Mouse (Mus musculus): ENCODE measurements at regions not wholly inside any gene's neighbourhood (a gene's known extent, or its start where the extent isn't known, plus 50 kb on each side); places are given as distances from the start of the nearest gene placed in this dataset.

DNA sequence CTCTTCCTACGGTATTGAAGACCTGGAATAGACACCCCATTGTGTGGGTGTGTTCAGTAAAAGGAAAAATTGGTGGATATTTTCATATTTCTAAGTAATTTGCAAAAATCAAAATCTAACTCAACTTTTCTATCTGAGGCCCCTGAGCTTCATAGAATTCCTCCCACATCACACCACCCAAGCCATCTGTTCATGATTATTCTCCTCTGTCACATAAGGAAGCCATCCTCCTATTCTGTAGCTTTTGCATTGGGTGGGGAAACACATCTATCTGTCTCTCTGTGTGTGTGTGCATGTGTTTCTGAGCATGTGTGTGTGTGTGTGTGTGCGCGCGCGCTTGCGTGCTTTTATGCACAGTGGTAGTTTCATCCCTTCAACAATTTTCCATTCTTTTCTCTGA lies 954.0 kb downstream of the A830018L16Rik start:
- H3K27me3 ChIP-seq (ENCODE audit: control insufficient read depth, insufficient read depth, low read length): no peaks in the 10 kb centered on the region
- H3K9me3 ChIP-seq (ENCODE audit: control insufficient read depth, low read length): no peaks in the 10 kb centered on the region
- no peak for DNase-seq (ENCODE audit: low spot score)
- no peak for ATAC-seq (replicated peaks; ENCODE audit: low FRiP score)
- no peak overlapping the region for H3K27ac ChIP-seq (ENCODE audit: low read depth, low read length)
- no peak overlapping the region for H3K4me2 ChIP-seq (ENCODE audit: low read depth, low read length, severe bottlenecking)
- 92% methylated on average over 6 of the region's 6 CpGs for WGBS
- no peaks in the 10 kb centered on the region for H3K4me1 ChIP-seq (replicated peaks; ENCODE audit: control insufficient read depth, insufficient read depth, low read length)
- H3K36me3 ChIP-seq (ENCODE audit: control insufficient read depth, insufficient read depth, low read length): no peaks in the 10 kb centered on the region
- H3K9ac ChIP-seq (ENCODE audit: low read length): no peak overlapping the region
- no peak overlapping the region for H3K4me3 ChIP-seq (ENCODE audit: low read depth, low read length)

DNA sequence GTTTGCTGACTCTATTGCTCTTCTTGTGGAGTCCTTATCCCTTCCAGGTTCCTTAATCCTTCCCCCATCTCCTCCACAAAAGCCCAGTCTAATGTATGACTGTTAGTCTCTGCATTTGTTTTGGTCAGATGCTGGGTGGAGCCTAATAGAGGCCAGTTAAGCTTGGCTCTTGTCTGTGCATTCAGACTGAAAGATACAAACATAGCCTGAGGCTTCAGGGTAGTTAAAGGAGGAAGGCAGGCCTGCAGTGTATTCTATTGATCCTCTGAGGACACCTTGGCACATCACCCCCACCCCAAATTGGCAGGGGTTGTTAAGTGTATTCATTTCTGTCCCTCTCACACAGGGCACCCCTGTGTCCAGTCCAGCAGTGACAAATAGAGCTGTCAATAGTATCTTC lies 959.1 kb downstream of the A830018L16Rik start:
- H3K9me3 ChIP-seq (ENCODE audit: control insufficient read depth, low read length): no peaks in the 10 kb centered on the region
- DNase-seq (ENCODE audit: low spot score): no peak
- no peak overlapping the region for H3K4me3 ChIP-seq (ENCODE audit: low read depth, low read length)
- H3K4me1 ChIP-seq (replicated peaks; ENCODE audit: control insufficient read depth, insufficient read depth, low read length): no peaks in the 10 kb centered on the region
- no peak overlapping the region for H3K4me2 ChIP-seq (ENCODE audit: low read depth, low read length, severe bottlenecking)
- H3K9ac ChIP-seq (ENCODE audit: low read length): no peak overlapping the region
- no peaks in the 10 kb centered on the region for H3K27me3 ChIP-seq (ENCODE audit: control insufficient read depth, insufficient read depth, low read length)
- H3K27ac ChIP-seq (ENCODE audit: low read depth, low read length): no peak overlapping the region
- ATAC-seq (replicated peaks; ENCODE audit: low FRiP score): no peak
- no peaks in the 10 kb centered on the region for H3K36me3 ChIP-seq (ENCODE audit: control insufficient read depth, insufficient read depth, low read length)

DNA sequence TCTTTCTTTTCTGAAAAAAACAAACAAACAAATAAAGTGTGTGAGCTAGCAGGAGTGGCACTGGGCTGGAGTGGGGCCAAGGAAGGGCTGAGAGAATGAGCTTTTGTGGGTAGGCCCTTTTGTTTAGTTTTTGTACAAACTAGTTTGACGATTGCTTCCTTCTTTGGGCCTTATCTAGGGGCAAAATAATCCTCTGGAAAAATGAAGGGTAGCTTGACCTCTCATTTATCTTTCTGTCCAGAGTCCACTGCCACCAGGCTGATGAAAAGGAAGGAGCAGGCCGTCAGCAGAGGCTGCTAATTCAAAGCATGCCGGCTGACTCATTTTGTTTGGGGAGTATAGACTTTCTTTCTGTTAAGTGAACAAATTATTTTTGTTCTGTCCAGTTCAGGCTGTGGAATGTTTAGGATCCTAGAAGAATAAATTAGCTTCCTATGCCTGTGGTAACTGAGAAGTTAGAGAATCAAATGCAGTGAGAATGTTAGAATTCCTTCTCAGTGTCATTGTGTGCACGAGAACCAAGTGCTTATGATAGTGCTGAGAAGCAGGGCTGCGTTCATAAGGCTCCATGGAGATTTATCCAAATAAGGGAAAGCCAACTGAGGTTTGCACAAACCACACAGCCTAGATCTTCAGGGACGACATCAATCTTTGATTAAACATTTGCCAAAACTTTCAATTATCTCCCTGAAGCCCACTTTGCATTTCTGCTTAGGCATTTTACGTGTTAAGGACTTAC lies 984.4 kb downstream of the A830018L16Rik start:
- DNase-seq (ENCODE audit: low spot score) (peak; percentile 52), ATAC-seq (replicated peaks; ENCODE audit: low FRiP score) (peak; percentile 60; the same call in 1 of the 2 replicates)
- Histone ChIP-seq H3K9me3 (ENCODE audit: control insufficient read depth, low read length) (no peaks in the 10 kb centered on the region), H3K9ac (ENCODE audit: low read length) (no peak overlapping the region), H3K27me3 (ENCODE audit: control insufficient read depth, insufficient read depth, low read length) (no peaks in the 10 kb centered on the region), H3K36me3 (ENCODE audit: control insufficient read depth, insufficient read depth, low read length) (no peaks in the 10 kb centered on the region), H3K27ac (ENCODE audit: low read depth, low read length) (no peak overlapping the region), H3K4me2 (ENCODE audit: low read depth, low read length, severe bottlenecking) (no peak overlapping the region), H3K4me1 (replicated peaks; ENCODE audit: control insufficient read depth, insufficient read depth, low read length) (0 out of 2 replicates have a peak, but pooled peaks cover 5% of the 10 kb centered on the region), H3K4me3 (ENCODE audit: low read depth, low read length) (no peak overlapping the region)
- 19% methylated on average over 7 of the region's 7 CpGs for WGBS

DNA sequence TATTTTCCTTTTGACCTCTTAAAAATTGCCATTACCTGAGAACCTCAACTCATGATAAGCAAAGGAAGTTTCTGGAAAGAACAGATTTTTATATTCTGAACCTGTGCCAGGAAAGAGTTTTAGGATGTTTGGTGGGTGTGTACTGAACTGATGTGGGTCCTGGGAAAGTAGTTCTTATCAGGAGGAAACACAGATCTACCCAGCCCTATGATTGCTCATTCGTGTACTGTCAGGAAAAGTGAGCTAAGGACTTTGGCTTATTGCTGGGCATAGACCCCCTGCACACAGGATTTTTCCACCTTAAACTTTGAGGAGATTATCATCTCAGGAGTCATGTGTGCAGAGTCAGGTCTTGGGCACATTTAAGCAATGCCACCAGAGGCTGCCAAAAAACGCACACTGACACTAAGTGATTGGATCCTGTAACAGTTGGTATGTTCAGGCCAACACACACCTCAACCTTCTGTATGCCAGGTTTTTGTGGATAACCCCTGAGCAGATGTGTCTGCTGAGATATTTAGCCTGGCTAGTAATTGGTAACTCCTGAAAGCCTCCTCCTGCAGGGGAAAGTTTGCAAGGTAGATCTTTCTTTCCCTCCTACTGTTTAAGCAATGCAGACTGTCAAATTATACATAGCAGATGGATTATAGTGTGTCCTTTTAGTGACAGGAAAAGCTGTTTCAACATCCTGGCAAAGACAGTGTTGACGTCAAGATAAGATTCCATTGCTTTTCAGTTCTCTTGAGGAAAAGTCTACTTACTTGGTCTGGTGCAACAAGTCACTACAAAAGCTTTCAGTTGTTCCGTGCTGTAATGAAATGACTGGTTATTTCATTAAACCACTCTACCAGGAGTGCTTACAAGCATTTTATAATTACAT lies 991.7 kb downstream of the A830018L16Rik start:
- H3K9ac ChIP-seq (ENCODE audit: low read length): no peak overlapping the region
- DNase-seq (ENCODE audit: low spot score): no peak
- 83% methylated on average over 4 of the region's 4 CpGs for WGBS

DNA sequence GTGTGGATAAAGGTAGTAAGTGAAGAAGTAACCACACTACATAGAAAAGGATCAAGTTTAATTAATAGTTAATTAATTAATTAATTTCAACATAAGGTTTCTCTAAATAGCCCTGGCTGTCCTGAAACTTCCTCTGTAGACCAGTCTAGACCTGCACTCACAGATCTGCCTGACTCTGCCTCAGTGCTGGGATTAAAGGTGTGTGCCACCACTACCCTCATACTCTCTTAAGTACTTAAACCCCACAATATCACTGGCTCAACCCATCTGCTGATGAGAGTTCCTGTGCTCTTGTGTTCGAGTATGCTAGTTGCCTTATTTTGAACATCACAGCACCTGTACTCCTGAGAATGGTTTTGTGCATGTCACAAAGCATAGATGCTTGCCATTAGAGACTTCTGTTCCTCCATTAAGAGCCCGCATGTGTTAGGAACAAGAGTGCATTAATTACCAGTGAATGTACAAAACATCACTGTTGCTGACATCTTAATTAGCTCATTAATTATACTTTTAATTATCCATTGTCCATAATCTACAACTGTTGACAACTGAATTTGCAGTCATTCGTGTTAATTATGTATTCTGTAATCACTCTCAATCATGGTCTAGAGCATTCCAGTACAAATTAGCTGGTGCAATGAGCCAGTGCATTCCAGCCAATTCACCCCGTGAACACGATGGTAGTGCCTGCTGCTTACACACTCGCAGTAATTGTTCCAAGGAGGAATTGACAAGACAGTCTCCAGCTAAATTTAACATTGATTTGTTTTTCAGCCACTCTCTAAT lies 996.0 kb downstream of the A830018L16Rik start:
- H3K36me3 ChIP-seq (ENCODE audit: control insufficient read depth, insufficient read depth, low read length): no peaks in the 10 kb centered on the region
- no peak overlapping the region for H3K27ac ChIP-seq (ENCODE audit: low read depth, low read length)
- H3K4me2 ChIP-seq (ENCODE audit: low read depth, low read length, severe bottlenecking): no peak overlapping the region
- no peaks in the 10 kb centered on the region for H3K9me3 ChIP-seq (ENCODE audit: control insufficient read depth, low read length)
- no peak overlapping the region for H3K4me3 ChIP-seq (ENCODE audit: low read depth, low read length)
- no peaks in the 10 kb centered on the region for H3K4me1 ChIP-seq (replicated peaks; ENCODE audit: control insufficient read depth, insufficient read depth, low read length)
- ATAC-seq (replicated peaks; ENCODE audit: low FRiP score) (peak; percentile 89), DNase-seq (ENCODE audit: low spot score) (peak; percentile 53)
- H3K27me3 ChIP-seq (ENCODE audit: control insufficient read depth, insufficient read depth, low read length): no peaks in the 10 kb centered on the region
- no peak overlapping the region for H3K9ac ChIP-seq (ENCODE audit: low read length)
- 50% methylated on average over 6 of the region's 6 CpGs for WGBS

More for the DNA sequence above, 991.7 kb downstream of the A830018L16Rik start:
- Histone ChIP-seq H3K36me3 (ENCODE audit: control insufficient read depth, insufficient read depth, low read length) (no peaks in the 10 kb centered on the region), H3K27ac (ENCODE audit: low read depth, low read length) (no peak overlapping the region), H3K4me3 (ENCODE audit: low read depth, low read length) (no peak overlapping the region), H3K9me3 (ENCODE audit: control insufficient read depth, low read length) (no peaks in the 10 kb centered on the region), H3K27me3 (ENCODE audit: control insufficient read depth, insufficient read depth, low read length) (no peaks in the 10 kb centered on the region), H3K4me2 (ENCODE audit: low read depth, low read length, severe bottlenecking) (no peak overlapping the region), H3K4me1 (replicated peaks; ENCODE audit: control insufficient read depth, insufficient read depth, low read length) (no peaks in the 10 kb centered on the region)
- no peak for ATAC-seq (replicated peaks; ENCODE audit: low FRiP score)

DNA sequence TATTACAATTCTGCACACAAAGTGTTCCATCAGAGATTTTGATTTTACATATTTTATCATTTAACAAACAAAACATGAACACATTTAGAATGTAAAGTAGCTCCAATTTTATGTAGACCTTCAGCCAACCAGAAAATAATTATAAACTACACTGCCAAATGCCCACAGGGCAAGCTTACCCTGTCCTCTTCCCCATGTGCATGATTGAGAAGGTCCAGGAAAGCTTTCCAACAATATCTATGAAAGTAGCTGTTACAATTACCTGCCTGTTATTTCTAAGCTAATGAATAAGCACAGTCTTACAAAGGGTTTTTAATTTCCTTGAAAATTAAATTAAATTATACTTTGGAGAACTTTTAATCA lies 996.6 kb downstream of the A830018L16Rik start:
- Histone ChIP-seq H3K9me3 (ENCODE audit: control insufficient read depth, low read length) (no peaks in the 10 kb centered on the region), H3K4me2 (ENCODE audit: low read depth, low read length, severe bottlenecking) (no peak overlapping the region), H3K4me1 (replicated peaks; ENCODE audit: control insufficient read depth, insufficient read depth, low read length) (no peaks in the 10 kb centered on the region), H3K27ac (ENCODE audit: low read depth, low read length) (no peak overlapping the region), H3K4me3 (ENCODE audit: low read depth, low read length) (no peak overlapping the region), H3K36me3 (ENCODE audit: control insufficient read depth, insufficient read depth, low read length) (no peaks in the 10 kb centered on the region), H3K9ac (ENCODE audit: low read length) (no peak overlapping the region), H3K27me3 (ENCODE audit: control insufficient read depth, insufficient read depth, low read length) (no peaks in the 10 kb centered on the region)
- DNase-seq (ENCODE audit: low spot score): no peak
- no peak for ATAC-seq (replicated peaks; ENCODE audit: low FRiP score)

DNA sequence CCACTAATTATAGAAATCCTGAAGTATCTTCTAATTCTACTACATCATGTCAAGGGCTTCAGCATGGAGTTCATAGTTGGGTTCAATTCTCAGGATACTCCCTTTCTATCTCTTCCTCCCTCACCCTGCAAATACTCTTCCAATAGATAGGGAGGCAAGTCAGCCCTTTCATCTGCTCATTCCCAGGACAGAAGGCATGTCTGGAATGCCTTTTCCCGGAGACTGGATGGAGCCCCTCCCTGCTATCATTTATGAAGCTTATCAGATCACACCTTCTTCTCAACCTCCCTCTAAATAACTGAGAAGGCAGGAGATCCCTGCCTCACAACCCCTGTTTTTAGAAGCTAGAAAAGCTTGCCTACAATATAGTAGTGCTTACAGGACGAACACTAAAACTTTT lies 1010.6 kb downstream of the A830018L16Rik start:
- H3K36me3 ChIP-seq (ENCODE audit: control insufficient read depth, insufficient read depth, low read length): no peaks in the 10 kb centered on the region
- H3K9me3 ChIP-seq (ENCODE audit: control insufficient read depth, low read length): no peaks in the 10 kb centered on the region
- H3K4me2 ChIP-seq (ENCODE audit: low read depth, low read length, severe bottlenecking): no peak overlapping the region
- DNase-seq (ENCODE audit: low spot score) (no peak), ATAC-seq (replicated peaks; ENCODE audit: low FRiP score) (no peak)
- no peak overlapping the region for H3K27ac ChIP-seq (ENCODE audit: low read depth, low read length)
- no peak overlapping the region for H3K4me3 ChIP-seq (ENCODE audit: low read depth, low read length)
- no peak overlapping the region for H3K9ac ChIP-seq (ENCODE audit: low read length)
- no peaks in the 10 kb centered on the region for H3K27me3 ChIP-seq (ENCODE audit: control insufficient read depth, insufficient read depth, low read length)
- no peaks in the 10 kb centered on the region for H3K4me1 ChIP-seq (replicated peaks; ENCODE audit: control insufficient read depth, insufficient read depth, low read length)
- 78% methylated on average over 2 of the region's 2 CpGs for WGBS

DNA sequence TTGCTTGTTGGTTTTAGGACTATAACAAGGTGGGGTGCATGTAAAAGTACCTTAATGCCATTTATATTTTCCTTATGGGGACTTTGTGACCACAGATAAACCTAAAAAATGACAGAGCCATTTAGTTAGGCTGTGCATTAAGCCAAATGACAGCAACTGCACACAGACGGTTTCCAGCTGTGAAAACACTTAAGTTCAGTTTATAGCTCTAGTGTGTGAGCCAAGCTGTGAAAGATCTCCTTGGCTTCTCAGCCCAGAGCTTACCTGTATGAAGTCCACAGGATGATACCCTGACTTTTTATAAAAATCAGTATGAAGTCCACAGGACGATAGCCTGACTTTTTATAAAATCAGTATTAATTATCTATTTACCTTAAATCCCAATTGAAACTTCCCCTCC lies 1024.0 kb downstream of the A830018L16Rik start:
- Histone ChIP-seq H3K27ac (ENCODE audit: low read depth, low read length) (no peak overlapping the region), H3K9ac (ENCODE audit: low read length) (no peak overlapping the region), H3K36me3 (ENCODE audit: control insufficient read depth, insufficient read depth, low read length) (no peaks in the 10 kb centered on the region), H3K4me3 (ENCODE audit: low read depth, low read length) (no peak overlapping the region), H3K27me3 (ENCODE audit: control insufficient read depth, insufficient read depth, low read length) (no peaks in the 10 kb centered on the region), H3K4me2 (ENCODE audit: low read depth, low read length, severe bottlenecking) (no peak overlapping the region), H3K4me1 (replicated peaks; ENCODE audit: control insufficient read depth, insufficient read depth, low read length) (no peaks in the 10 kb centered on the region), H3K9me3 (ENCODE audit: control insufficient read depth, low read length) (no peaks in the 10 kb centered on the region)
- 71% methylated on average over 2 of the region's 2 CpGs for WGBS
- DNase-seq (ENCODE audit: low spot score): no peak
- no peak for ATAC-seq (replicated peaks; ENCODE audit: low FRiP score)
